Mouse (Mus musculus): ENCODE measurements at regions not wholly inside any gene's neighbourhood (a gene's known extent, or its start where the extent isn't known, plus 50 kb on each side); places are given as distances from the start of the nearest gene placed in this dataset.
A peak's percentile ranks its signal among the peaks of the same experiment; 100 is the strongest.

- H3K9ac ChIP-seq (replicated peaks), result no peak overlapping the region
- no peaks in the 10 kb centered on the region for H3K27me3 ChIP-seq
- peaks cover 5% of the 10 kb centered on the region for H3K4me1 ChIP-seq (replicated peaks)
- no peak for ATAC-seq
- no peaks in the 10 kb centered on the region for H3K36me3 ChIP-seq
- 75% methylated on average over 4 of the region's 4 CpGs for WGBS
- H3K27ac ChIP-seq, result no peak overlapping the region
- no peaks in the 10 kb centered on the region for H3K9me3 ChIP-seq
- no peak overlapping the region for H3K4me2 ChIP-seq (replicated peaks)
- H3K4me3 ChIP-seq (replicated peaks), result no peak overlapping the region
Measured at GRCm38 (mm10) chr4:10049411-10049810, 824.9 kb upstream of the 2610301B20Rik start.

GRCm38 (mm10) chr4:10051296-10052267, 822.7 kb upstream of the 2610301B20Rik start:
- peak; percentile 86 for ATAC-seq
- WGBS, result 71% methylated on average over 5 of the region's 5 CpGs

GRCm38 (mm10) chr4:10052869-10053268, 821.4 kb upstream of the 2610301B20Rik start:
- no peak overlapping the region for H3K4me3 ChIP-seq (replicated peaks)
- H3K9ac ChIP-seq (replicated peaks), result no peak overlapping the region
- ATAC-seq, result no peak
- no peaks in the 10 kb centered on the region for H3K9me3 ChIP-seq
- no peaks in the 10 kb centered on the region for H3K27me3 ChIP-seq
- no peak overlapping the region for H3K4me2 ChIP-seq (replicated peaks)
- H3K27ac ChIP-seq, result no peak overlapping the region
- H3K4me1 ChIP-seq (replicated peaks), result peaks cover 5% of the 10 kb centered on the region
- H3K36me3 ChIP-seq, result no peaks in the 10 kb centered on the region

More at GRCm38 (mm10) chr4:10051296-10052267, 822.7 kb upstream of the 2610301B20Rik start:
- Histone ChIP-seq H3K4me2 (replicated peaks) (no peak overlapping the region), H3K36me3 (no peaks in the 10 kb centered on the region), H3K27me3 (no peaks in the 10 kb centered on the region), H3K4me3 (replicated peaks) (no peak overlapping the region), H3K9ac (replicated peaks) (no peak overlapping the region), H3K9me3 (no peaks in the 10 kb centered on the region), H3K4me1 (replicated peaks) (peaks cover 5% of the 10 kb centered on the region), H3K27ac (no peak overlapping the region)

GRCm38 (mm10) chr4:10072500-10073106, 801.7 kb upstream of the 2610301B20Rik start:
- Histone ChIP-seq H3K4me1 (replicated peaks) (no peaks in the 10 kb centered on the region), H3K4me2 (replicated peaks) (no peak overlapping the region), H3K27me3 (no peaks in the 10 kb centered on the region), H3K4me3 (replicated peaks) (no peak overlapping the region), H3K9me3 (no peaks in the 10 kb centered on the region), H3K36me3 (no peaks in the 10 kb centered on the region), H3K9ac (replicated peaks) (no peak overlapping the region), H3K27ac (no peak overlapping the region)
- no peak for ATAC-seq
- 86% methylated on average over 5 of the region's 5 CpGs for WGBS

GRCm38 (mm10) chr4:10079565-10080169, 794.6 kb upstream of the 2610301B20Rik start:
- H3K9ac ChIP-seq (replicated peaks), result no peak overlapping the region
- H3K4me3 ChIP-seq (replicated peaks), result no peak overlapping the region
- no peak for ATAC-seq
- H3K27me3 ChIP-seq, result no peaks in the 10 kb centered on the region
- H3K9me3 ChIP-seq, result no peaks in the 10 kb centered on the region
- no peak overlapping the region for H3K4me2 ChIP-seq (replicated peaks)
- H3K4me1 ChIP-seq (replicated peaks), result no peaks in the 10 kb centered on the region
- no peak overlapping the region for H3K27ac ChIP-seq
- 78% methylated on average over 3 of the region's 3 CpGs for WGBS
- H3K36me3 ChIP-seq, result no peaks in the 10 kb centered on the region

- no peaks in the 10 kb centered on the region for H3K27me3 ChIP-seq
- WGBS, result 74% methylated on average over 4 of the region's 4 CpGs
- no peak for ATAC-seq
- no peak overlapping the region for H3K4me3 ChIP-seq (replicated peaks)
- no peaks in the 10 kb centered on the region for H3K9me3 ChIP-seq
- no peak overlapping the region for H3K27ac ChIP-seq
- no peaks in the 10 kb centered on the region for H3K36me3 ChIP-seq
- H3K4me2 ChIP-seq (replicated peaks), result no peak overlapping the region
- H3K4me1 ChIP-seq (replicated peaks), result no peaks in the 10 kb centered on the region
- no peak overlapping the region for H3K9ac ChIP-seq (replicated peaks)
Measured at GRCm38 (mm10) chr4:10114831-10115230, 759.5 kb upstream of the 2610301B20Rik start.

GRCm38 (mm10) chr4:10117964-10118363, 756.3 kb upstream of the 2610301B20Rik start:
- Histone ChIP-seq H3K27me3 (no peaks in the 10 kb centered on the region), H3K36me3 (no peaks in the 10 kb centered on the region), H3K4me3 (replicated peaks) (no peak overlapping the region), H3K4me2 (replicated peaks) (no peak overlapping the region), H3K9ac (replicated peaks) (no peak overlapping the region), H3K4me1 (replicated peaks) (no peaks in the 10 kb centered on the region), H3K27ac (no peak overlapping the region), H3K9me3 (no peaks in the 10 kb centered on the region)
- 74% methylated on average over 2 of the region's 2 CpGs for WGBS
- ATAC-seq, result no peak

- 59% methylated on average over 2 of the region's 2 CpGs for WGBS
- Histone ChIP-seq H3K4me1 (replicated peaks) (no peaks in the 10 kb centered on the region), H3K27ac (no peak overlapping the region), H3K27me3 (no peaks in the 10 kb centered on the region), H3K4me2 (replicated peaks) (no peak overlapping the region), H3K4me3 (replicated peaks) (no peak overlapping the region), H3K36me3 (no peaks in the 10 kb centered on the region), H3K9me3 (no peaks in the 10 kb centered on the region), H3K9ac (replicated peaks) (no peak overlapping the region)
- no peak for ATAC-seq
Measured at GRCm38 (mm10) chr4:10124252-10124651, 750.0 kb upstream of the 2610301B20Rik start.

- no peak overlapping the region for H3K4me3 ChIP-seq (replicated peaks)
- no peak for ATAC-seq
- 85% methylated on average over 6 of the region's 6 CpGs for WGBS
- H3K36me3 ChIP-seq, result no peaks in the 10 kb centered on the region
- H3K4me1 ChIP-seq (replicated peaks), result no peaks in the 10 kb centered on the region
- no peaks in the 10 kb centered on the region for H3K27me3 ChIP-seq
- no peak overlapping the region for H3K27ac ChIP-seq
- no peak overlapping the region for H3K9ac ChIP-seq (replicated peaks)
- no peaks in the 10 kb centered on the region for H3K9me3 ChIP-seq
- H3K4me2 ChIP-seq (replicated peaks), result no peak overlapping the region
Measured at GRCm38 (mm10) chr4:10141238-10141934, 732.9 kb upstream of the 2610301B20Rik start.

GRCm38 (mm10) chr4:10149911-10150310, 724.4 kb upstream of the 2610301B20Rik start:
- Histone ChIP-seq H3K4me1 (replicated peaks) (no peaks in the 10 kb centered on the region), H3K4me3 (replicated peaks) (no peak overlapping the region), H3K4me2 (replicated peaks) (no peak overlapping the region), H3K27me3 (no peaks in the 10 kb centered on the region), H3K36me3 (no peaks in the 10 kb centered on the region), H3K9ac (replicated peaks) (no peak overlapping the region), H3K27ac (no peak overlapping the region), H3K9me3 (no peaks in the 10 kb centered on the region)
- no peak for ATAC-seq
- 89% methylated on average over 2 of the region's 2 CpGs for WGBS

GRCm38 (mm10) chr4:10150501-10150900, 723.8 kb upstream of the 2610301B20Rik start:
- H3K4me1 ChIP-seq (replicated peaks), result no peaks in the 10 kb centered on the region
- WGBS, result 17% methylated on average over 2 of the region's 2 CpGs
- no peak overlapping the region for H3K4me2 ChIP-seq (replicated peaks)
- H3K9me3 ChIP-seq, result no peaks in the 10 kb centered on the region
- no peak overlapping the region for H3K9ac ChIP-seq (replicated peaks)
- no peak for ATAC-seq
- no peaks in the 10 kb centered on the region for H3K36me3 ChIP-seq
- no peak overlapping the region for H3K4me3 ChIP-seq (replicated peaks)
- H3K27ac ChIP-seq, result no peak overlapping the region
- no peaks in the 10 kb centered on the region for H3K27me3 ChIP-seq
